Mouse (Mus musculus): ENCODE measurements around the gene Mcfd2.

Mcfd2 gene

DNA sequence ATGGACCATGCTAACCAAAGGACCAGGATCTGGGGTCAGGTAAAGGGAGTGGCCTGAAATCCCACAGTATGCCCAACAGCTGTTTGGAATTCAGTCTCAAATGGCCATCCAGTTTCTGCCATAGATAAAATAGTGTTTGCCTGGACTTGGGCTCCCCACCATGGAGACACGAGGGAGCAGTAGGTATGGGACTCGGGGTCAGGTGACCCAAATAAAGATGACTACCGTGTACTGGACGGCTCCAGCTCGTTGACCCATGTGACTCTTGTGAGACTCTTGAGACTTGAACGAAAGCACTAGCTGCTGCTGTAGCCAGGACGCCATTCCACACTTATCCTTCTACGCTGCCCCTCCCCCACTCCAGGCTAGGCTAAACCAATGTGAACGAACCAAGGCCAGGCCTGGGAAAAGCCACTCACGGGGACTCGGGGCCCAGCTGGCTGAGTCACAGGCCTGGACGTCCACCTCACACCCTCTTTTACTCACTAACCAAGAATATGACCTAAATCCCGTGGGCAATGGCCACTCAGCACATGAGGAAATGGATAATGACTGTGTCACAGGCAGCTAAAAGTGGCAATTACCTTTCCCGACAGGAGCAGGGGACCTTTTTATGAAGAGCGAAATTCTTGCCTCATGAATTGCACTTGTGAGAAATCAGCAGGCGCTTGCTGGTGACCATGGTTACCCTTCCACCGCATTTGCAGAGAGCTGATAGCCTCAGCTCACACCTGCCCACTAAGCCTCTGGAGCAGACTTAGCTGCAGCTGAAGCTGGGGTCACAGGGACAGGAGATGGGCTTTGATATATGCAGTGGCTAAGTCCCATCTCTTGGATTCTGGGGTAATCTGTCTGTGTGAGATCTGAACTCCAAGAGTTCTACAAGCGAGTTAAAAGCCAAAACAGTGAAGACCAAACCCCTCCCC is 28.7 kb downstream of the Mcfd2 start:
- DNase-seq (ENCODE audit: low read depth, low spot score) = no peak

DNA sequence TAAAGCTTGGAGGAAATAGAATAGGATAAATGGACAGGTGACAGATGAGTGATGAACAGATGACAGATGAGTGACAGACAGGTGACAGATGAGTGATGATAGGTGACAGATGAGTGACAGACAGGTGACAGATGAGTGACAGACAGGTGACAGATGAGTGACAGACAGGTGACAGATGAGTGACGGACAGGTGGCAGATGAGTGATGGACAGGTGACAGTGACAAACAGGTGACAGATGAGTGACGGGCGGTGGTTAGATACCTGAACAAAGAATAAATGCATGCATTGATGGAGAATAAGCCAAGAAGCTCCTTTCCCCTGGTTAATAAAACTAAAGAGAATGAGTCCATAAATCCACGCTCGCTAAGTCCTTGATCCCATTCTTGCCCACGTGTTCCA is 30.7 kb downstream of the Mcfd2 start:
- no peak for DNase-seq (ENCODE audit: low read depth, low spot score)

DNA sequence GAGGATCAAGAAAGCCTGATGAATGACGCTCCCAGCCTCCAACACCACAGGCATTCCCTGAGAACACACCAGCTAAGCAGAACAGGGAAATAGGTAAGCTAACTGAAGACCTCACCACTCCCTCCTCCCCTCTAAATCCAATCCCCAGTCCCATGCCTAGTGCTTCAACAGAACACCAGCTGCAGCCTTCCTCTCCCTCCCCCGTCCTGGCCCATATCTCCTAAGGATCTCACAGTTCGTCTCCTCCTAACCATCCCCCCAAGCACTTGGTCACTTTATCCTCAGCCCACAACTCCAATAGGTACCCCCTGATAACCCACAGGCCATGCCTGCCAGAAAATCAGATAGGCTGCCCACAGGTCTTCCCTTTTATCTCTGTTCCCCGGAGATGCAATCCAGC is 37.9 kb downstream of the Mcfd2 start:
- DNase-seq (ENCODE audit: low read depth, low spot score) = no peak

DNA sequence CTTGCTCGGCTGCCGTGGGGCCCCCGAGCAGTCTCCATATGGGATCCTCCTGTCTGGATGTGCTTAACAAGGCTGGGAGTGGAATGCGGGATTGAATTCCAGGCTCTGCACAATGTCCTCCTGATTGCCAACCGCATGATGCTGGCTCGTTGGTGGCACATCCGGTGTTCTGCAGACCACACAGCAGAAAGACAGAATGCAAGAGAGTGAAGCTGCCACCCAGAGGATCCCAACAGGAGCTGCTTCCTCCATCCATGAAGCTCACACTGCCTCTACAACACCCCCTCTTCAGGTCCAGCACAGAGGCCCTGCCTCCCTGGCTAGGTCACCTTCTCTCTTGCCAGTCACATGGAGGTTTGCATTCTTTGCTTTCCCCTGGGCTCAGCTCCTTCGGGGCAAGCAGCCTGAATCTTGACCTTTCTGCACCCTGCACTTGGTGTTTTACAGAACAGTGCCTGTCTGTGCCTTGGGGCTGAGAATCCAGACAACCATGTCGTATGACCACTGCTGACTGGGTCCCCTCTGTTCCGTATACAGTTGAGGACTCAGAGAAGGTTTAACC is 39.6 kb downstream of the Mcfd2 start:
- no peak for DNase-seq (ENCODE audit: low read depth, low spot score)

DNA sequence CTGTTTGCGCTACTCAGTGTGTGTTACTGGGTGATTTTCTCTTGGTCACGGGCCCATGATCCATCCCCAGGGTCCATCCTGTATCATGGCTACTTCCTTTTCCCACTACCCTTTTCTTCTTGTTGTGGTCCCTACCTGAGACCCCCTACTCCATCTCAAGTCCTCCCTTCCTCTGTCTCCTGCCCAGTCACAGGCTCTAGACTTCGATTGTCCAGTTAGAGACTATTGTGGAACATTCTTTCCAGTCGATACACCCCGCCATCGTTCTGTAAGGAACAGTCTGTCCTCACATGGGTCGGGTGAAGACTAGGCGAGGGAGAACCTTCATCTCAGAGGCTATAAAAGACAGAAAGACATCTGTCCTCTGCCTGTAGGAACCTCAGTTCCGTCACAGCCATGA is 40.4 kb downstream of the Mcfd2 start:
- no peak for DNase-seq (ENCODE audit: low read depth, low spot score)

DNA sequence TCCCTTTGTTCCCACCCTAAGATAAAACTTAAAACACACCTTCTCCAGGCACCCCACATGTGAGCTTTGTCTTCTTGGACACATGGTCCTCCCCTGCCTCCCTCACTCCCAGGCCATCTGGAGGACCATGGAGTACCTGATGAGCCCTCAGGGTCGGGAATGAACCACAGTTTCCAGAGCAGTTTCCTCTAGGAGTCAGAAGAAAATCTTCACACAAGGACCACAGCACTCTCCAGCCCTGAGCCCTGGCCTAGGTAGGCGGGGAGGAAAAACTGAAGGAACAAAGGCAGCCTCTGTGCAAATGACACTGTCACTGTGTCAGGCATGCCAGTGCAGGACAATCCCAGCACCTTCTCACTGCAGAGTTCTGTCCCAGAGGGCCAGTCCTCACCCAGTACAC is 41.3 kb downstream of the Mcfd2 start:
- no peak for DNase-seq (ENCODE audit: low read depth, low spot score)

DNA sequence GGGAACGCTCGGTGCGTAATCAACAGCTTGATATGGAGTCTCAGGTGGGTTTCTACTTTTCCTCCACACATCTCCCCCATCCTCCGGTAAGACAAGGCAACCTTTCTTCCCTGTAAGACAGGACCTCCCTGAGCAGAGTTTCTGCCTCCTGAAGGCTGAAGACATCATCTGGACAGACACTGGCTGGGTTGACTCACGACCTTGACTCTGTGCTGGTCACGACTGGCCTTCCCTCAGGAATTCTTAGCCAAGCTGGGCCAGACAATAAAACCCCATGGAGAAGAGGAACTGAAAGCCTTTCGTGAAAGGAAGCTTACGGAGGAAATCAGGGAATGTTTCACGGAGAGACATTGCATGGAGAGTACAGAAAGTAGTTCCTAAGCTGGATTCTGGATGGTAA is 46.3 kb downstream of the Mcfd2 start:
- no peak for DNase-seq (ENCODE audit: low read depth, low spot score)

DNA sequence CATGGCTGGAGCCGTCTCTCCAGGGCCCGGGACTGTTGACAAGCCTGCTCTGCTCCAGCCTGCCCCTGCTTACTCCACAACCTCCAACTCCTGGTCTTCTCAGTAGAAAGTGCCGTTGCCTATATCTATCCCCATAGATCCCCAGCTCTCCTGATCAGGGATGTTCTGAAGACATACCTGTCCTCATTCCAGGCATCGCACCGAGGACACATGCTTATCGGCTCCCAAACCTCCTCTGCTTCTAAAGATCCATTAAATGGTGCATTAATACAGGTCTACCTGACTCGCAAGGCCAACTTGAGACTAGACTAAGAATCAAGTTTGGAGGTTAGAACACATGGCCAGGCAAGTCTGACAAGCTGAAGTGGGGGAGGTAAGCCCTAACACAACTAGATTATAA is 51.2 kb downstream of the Mcfd2 start:
- no peak for DNase-seq (ENCODE audit: low read depth, low spot score)

DNA sequence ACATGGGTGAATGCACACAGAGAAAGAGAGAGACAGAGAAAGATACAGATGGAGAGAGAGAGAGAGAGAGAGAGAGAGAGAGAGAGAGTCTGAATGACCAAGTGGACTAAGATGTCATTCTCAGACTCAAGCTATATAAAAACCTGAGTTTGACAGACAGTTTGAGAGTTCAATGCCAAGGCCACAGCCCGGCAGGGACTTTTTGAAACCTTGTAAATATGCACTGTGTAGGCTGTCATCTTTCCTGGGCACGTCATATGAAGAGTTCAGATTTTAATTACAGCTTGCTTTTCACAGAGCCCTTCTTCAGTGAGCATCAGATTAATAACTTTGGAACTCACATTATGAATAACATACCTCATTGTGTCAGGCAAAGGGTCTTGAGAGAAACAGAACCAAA is 55.2 kb downstream of the Mcfd2 start:
- DNase-seq (ENCODE audit: low read depth, low spot score) = no peak

DNA sequence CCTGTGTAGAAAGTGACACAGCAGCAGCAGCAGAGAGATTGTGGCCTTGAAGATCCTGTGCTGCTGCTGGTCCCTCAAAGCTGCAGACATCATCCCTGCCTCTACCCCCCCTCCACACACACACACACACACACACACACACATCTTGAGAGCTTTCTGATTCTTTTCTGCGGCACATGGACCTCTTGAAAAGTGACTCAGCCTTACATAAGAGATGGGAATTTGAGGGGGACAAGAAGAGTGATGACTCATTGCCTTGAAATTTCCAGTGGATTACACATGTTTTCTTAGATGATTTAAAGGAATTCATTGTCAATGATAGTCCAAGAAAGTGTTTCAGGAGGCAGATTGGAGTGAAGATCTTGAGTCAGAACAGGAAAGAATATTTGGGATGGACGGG is 58.9 kb downstream of the Mcfd2 start:
- DNase-seq (ENCODE audit: low read depth, low spot score) = no peak

All from brain, embryonic 18.5 days (tissue).